Mouse (Mus musculus) liver, postnatal 0 days (tissue): ENCODE data around the gene Chl1.

Experiments used
- CTCF ChIP-seq: sonication (generic); IDR thresholded peaks from 2 replicates; pipeline ENCODE4 v1.5.1; 2016; ENCODE audit warnings: antibody characterized with exemption, low read depth
- EP300 ChIP-seq: IDR thresholded peaks from 2 replicates; pipeline ENCODE4 v1.6.1; 2016; ENCODE audit warnings: antibody characterized with exemption, low read depth, mild to moderate bottlenecking

GRCm38 (mm10) chr6:103610656-103611055 lies 100.3 kb downstream of the Chl1 start:
- TF ChIP-seq CTCF: no peak
- TF ChIP-seq EP300: no peak
